Mouse (Mus musculus): Measurements from ENCODE around the gene Rnase11.

Gene Rnase11

GRCm38 (mm10) chr14:51008781-51009180, 41.2 kb downstream of the Rnase11 start:
- DNase-seq (ENCODE audit: low spot score in 2 of 2), result no peak

GRCm38 (mm10) chr14:51007914-51008713, 41.8 kb downstream of the Rnase11 start:
- DNase-seq (ENCODE audit: low spot score in 2 of 2), result peak; percentile 47 to 49

GRCm38 (mm10) chr14:51007152-51007801, 42.7 kb downstream of the Rnase11 start, which contains the start of gene Rnase10:
Gene Rnase10 (plus strand): TSS chr14:51007751.
- no peak for DNase-seq (ENCODE audit: low spot score in 2 of 2)
